Mouse (Mus musculus) intestine, embryonic 14.5 days (tissue): ENCODE data around the gene Tnf. TPM values are rescaled to one million over a fixed set of nuclear protein-coding genes. Genes with fewer than 3 reads are reported as not detected.

ENCODE experiments used
- ATAC-seq: fragments of 200-750 bp; cut with Nextera tagmentation; replicated peaks from 2 replicates; pipeline ENCODE4 v1.8.0; 2017; ENCODE audit warnings: low read depth, moderate number of reproducible peaks, moderate TSS enrichment, moderate library complexity; ENCODE audit not compliant: low FRiP score, low TSS enrichment
- DNase-seq: peaks from one replicate; pipeline ENCODE4 v3.0.0-alpha.2; 2018; ENCODE audit warnings: low spot score
- H3K27ac ChIP-seq: fragments of 300-500 bp; sonication (generic); 2 replicates; pipeline ENCODE4 v1.5.1; 2014; ENCODE audit warnings: low read depth, mild to moderate bottlenecking, control low read depth
- H3K27me3 ChIP-seq: fragments of 300-500 bp; sonication (generic); replicated peaks from 2 replicates; pipeline ENCODE4 v1.6.1; 2014; ENCODE audit warnings: low read length, control low read depth; ENCODE audit not compliant: control insufficient read depth, insufficient read depth
- H3K36me3 ChIP-seq: fragments of 300-500 bp; sonication (generic); 2 replicates; pipeline ENCODE4 v1.6.1; 2014; ENCODE audit warnings: low read length, control low read depth; ENCODE audit not compliant: control insufficient read depth, insufficient read depth
- H3K4me1 ChIP-seq: fragments of 300-500 bp; sonication (generic); replicated peaks from 2 replicates; pipeline ENCODE4 v1.6.1; 2014; ENCODE audit warnings: low read length, control low read depth, mixed read lengths; ENCODE audit not compliant: control insufficient read depth, insufficient read depth
- H3K4me2 ChIP-seq: fragments of 300-500 bp; sonication (generic); 2 replicates; pipeline ENCODE4 v1.6.1; 2014; ENCODE audit warnings: low read length
- H3K4me3 ChIP-seq: fragments of 300-500 bp; sonication (generic); 2 replicates; pipeline ENCODE4 v1.5.1; 2014; ENCODE audit warnings: low read depth, low read length, control low read depth, mixed read lengths
- H3K9ac ChIP-seq: fragments of 300-500 bp; sonication (generic); 2 replicates; pipeline ENCODE4 v1.6.1; 2014; ENCODE audit warnings: mild to moderate bottlenecking, low read length
- H3K9me3 ChIP-seq: fragments of 300-500 bp; sonication (generic); 2 replicates; pipeline ENCODE4 v1.6.1; 2016; ENCODE audit warnings: low read length, control low read depth; ENCODE audit not compliant: control insufficient read depth
- WGBS: fragments of 180-500 bp; shearing (Covaris S2); extraction: QIAGEN DNeasy Blood & Tissue Kit; methylation state at CpG from one replicate; pipeline ENCODE4 v1.1.7; 2014; 5-methylcytosine and 5-hydroxymethylcytosine counted together
- polyA plus RNA-seq: library from polyadenylated mRNA; unstranded; fragments of >200 nt; fragmentation: Nextera tagmentation; extraction: Ambion mirVana; gene quantifications from 2 replicates; pipeline ENCODE4 v1.2.1, GENCODE M21; 2014

Gene Tnf
- polyA plus RNA-seq, 1 experiment from 2014 or later, result 0.28 TPM

- Histone ChIP-seq H3K27me3 (no peaks in the 10 kb centered on the region), H3K27ac (no peak overlapping the region), H3K4me2 (no peak overlapping the region), H3K9ac (no peak overlapping the region), H3K9me3 (no peaks in the 10 kb centered on the region), H3K4me1 (no peaks in the 10 kb centered on the region), H3K36me3 (no peaks in the 10 kb centered on the region), H3K4me3 (no peak overlapping the region)
- DNase-seq (no peak), ATAC-seq (no peak)
- WGBS, result 89% methylated on average over 6 of the region's 6 CpGs
Measured at GRCm38 (mm10) chr17:35175382-35175781, 26.4 kb downstream of the Tnf start.

- no peak overlapping the region for H3K27ac ChIP-seq
- ATAC-seq (no peak), DNase-seq (no peak)
- no peaks in the 10 kb centered on the region for H3K4me1 ChIP-seq
- H3K27me3 ChIP-seq, result no peaks in the 10 kb centered on the region
- WGBS, result 62% methylated on average over 8 of the region's 8 CpGs
- H3K36me3 ChIP-seq, result no peaks in the 10 kb centered on the region
- H3K9me3 ChIP-seq, result no peaks in the 10 kb centered on the region
- no peak overlapping the region for H3K9ac ChIP-seq
- no peak overlapping the region for H3K4me3 ChIP-seq
- no peak overlapping the region for H3K4me2 ChIP-seq
Measured at GRCm38 (mm10) chr17:35174201-35174977, 27.4 kb downstream of the Tnf start.

- no peak for DNase-seq
- H3K27ac ChIP-seq, result no peak overlapping the region
- WGBS, result 61% methylated on average over 3 of the region's 3 CpGs
- H3K4me1 ChIP-seq, result no peaks in the 10 kb centered on the region
- no peaks in the 10 kb centered on the region for H3K36me3 ChIP-seq
- no peaks in the 10 kb centered on the region for H3K27me3 ChIP-seq
- H3K4me2 ChIP-seq, result no peak overlapping the region
- H3K4me3 ChIP-seq, result no peak overlapping the region
- no peaks in the 10 kb centered on the region for H3K9me3 ChIP-seq
- ATAC-seq, result no peak
- H3K9ac ChIP-seq, result no peak overlapping the region
Measured at GRCm38 (mm10) chr17:35173329-35173728, 28.5 kb downstream of the Tnf start.

GRCm38 (mm10) chr17:35172445-35173234 lies 29.2 kb downstream of the Tnf start:
- WGBS, result 71% methylated on average over 11 of the region's 11 CpGs
- Histone ChIP-seq H3K27ac (no peak overlapping the region), H3K4me1 (no peaks in the 10 kb centered on the region), H3K36me3 (no peaks in the 10 kb centered on the region), H3K4me3 (no peak overlapping the region), H3K9me3 (no peaks in the 10 kb centered on the region), H3K27me3 (no peaks in the 10 kb centered on the region), H3K4me2 (no peak overlapping the region), H3K9ac (no peak overlapping the region)
- DNase-seq (no peak), ATAC-seq (no peak)

- H3K27ac ChIP-seq, result no peak overlapping the region
- WGBS, result 21% methylated on average over 4 of the region's 4 CpGs
- H3K9ac ChIP-seq, result no peak overlapping the region
- H3K36me3 ChIP-seq, result no peaks in the 10 kb centered on the region
- no peaks in the 10 kb centered on the region for H3K27me3 ChIP-seq
- no peak overlapping the region for H3K4me3 ChIP-seq
- no peak for ATAC-seq
- peaks cover 9% of the 10 kb centered on the region; the same call in 1 of the 2 replicates for H3K4me1 ChIP-seq
- H3K9me3 ChIP-seq, result no peaks in the 10 kb centered on the region
- H3K4me2 ChIP-seq, result no peak overlapping the region
- no peak for DNase-seq
Measured at GRCm38 (mm10) chr17:35168541-35169207, 33.1 kb downstream of the Tnf start.

- DNase-seq (no peak), ATAC-seq (no peak)
- H3K9me3 ChIP-seq, result no peaks in the 10 kb centered on the region
- no peak overlapping the region for H3K27ac ChIP-seq
- peaks cover 15% of the 10 kb centered on the region for H3K4me1 ChIP-seq
- WGBS, result 87% methylated on average over 7 of the region's 7 CpGs
- H3K36me3 ChIP-seq, result 0 out of 2 replicates have a peak, but pooled peaks cover 1% of the 10 kb centered on the region
- no peak overlapping the region for H3K9ac ChIP-seq
- H3K4me2 ChIP-seq, result no peak overlapping the region
- no peaks in the 10 kb centered on the region for H3K27me3 ChIP-seq
- no peak overlapping the region for H3K4me3 ChIP-seq
Measured at GRCm38 (mm10) chr17:35167794-35168193, 34.0 kb downstream of the Tnf start.

GRCm38 (mm10) chr17:35166352-35167035 lies 35.3 kb downstream of the Tnf start:
- Histone ChIP-seq H3K9ac (no peak overlapping the region; the same call in 1 of the 2 replicates), H3K36me3 (peaks cover 11% of the 10 kb centered on the region), H3K27ac (peak overlapping the region; percentile 99), H3K27me3 (no peaks in the 10 kb centered on the region), H3K4me3 (no peak overlapping the region), H3K4me2 (peak overlapping the region; percentile 65), H3K9me3 (no peaks in the 10 kb centered on the region), H3K4me1 (peaks cover 19% of the 10 kb centered on the region)
- DNase-seq (no peak), ATAC-seq (no peak)
- WGBS, result 61% methylated on average over 8 of the region's 8 CpGs

- peak overlapping the region; percentile 99 for H3K27ac ChIP-seq
- 20% methylated on average over 12 of the region's 12 CpGs for WGBS
- peaks cover 19% of the 10 kb centered on the region for H3K4me1 ChIP-seq
- peak overlapping the region; percentile 65 for H3K4me2 ChIP-seq
- H3K27me3 ChIP-seq, result no peaks in the 10 kb centered on the region
- ATAC-seq (peak; percentile 85), DNase-seq (no peak)
- no peaks in the 10 kb centered on the region for H3K9me3 ChIP-seq
- H3K9ac ChIP-seq, result peak overlapping the region; percentile 58
- H3K4me3 ChIP-seq, result peak overlapping the region; percentile 65
- peaks cover 20% of the 10 kb centered on the region for H3K36me3 ChIP-seq
Measured at GRCm38 (mm10) chr17:35165451-35166155, 36.2 kb downstream of the Tnf start.
